10 mouse cellular contexts compared by ENCODE assay signal in genomic region chr2:170147170-170147569, GRCm38 (mm10). TPM values are rescaled to one million over a fixed set of nuclear protein-coding genes. Genes with fewer than 3 reads are reported as not detected.
DNase-seq lines count a peak whose midpoint lies in the region; ATAC-seq and TF ChIP-seq lines count a peak whose summit lies in the region.
"Had no signal": no experiment of that assay in that cellular context is flagged by ENCODE, and none has a peak within 500 bp of the region (broad histone marks: within the 10 kb centered on the region; RNA-seq: fewer than 3 reads in every experiment).

No protein-coding gene starts in this region.

- no peaks in the 10 kb centered on the region for H3K9me3 ChIP-seq in heart, embryonic 15.5 days (replicated peaks)
- no peaks in the 10 kb centered on the region for H3K9me3 ChIP-seq in intestine, postnatal 0 days (ENCODE audit: control insufficient read depth)
- H3K9me3 ChIP-seq in midbrain, embryonic 11.5 days (ENCODE audit: control insufficient read depth, low read length), result no peaks in the 10 kb centered on the region
- H3K9me3 ChIP-seq: hindbrain, embryonic 12.5 days had no signal

- H3K4me1 ChIP-seq in heart, embryonic 15.5 days (replicated peaks), result peaks cover 19% of the 10 kb centered on the region
- H3K4me1 ChIP-seq in spleen, adult 2 months (ENCODE audit: control insufficient read depth, insufficient read depth, insufficient read length), result peaks cover 5% of the 10 kb centered on the region; the same call in 1 of the 2 replicates
- no peaks in the 10 kb centered on the region for H3K4me1 ChIP-seq in intestine, postnatal 0 days (replicated peaks; ENCODE audit: control insufficient read depth, insufficient read depth, low read length)
- H3K4me1 ChIP-seq in midbrain, embryonic 11.5 days (ENCODE audit: control insufficient read depth, insufficient read depth, low read length), result no peaks in the 10 kb centered on the region
- H3K4me1 ChIP-seq: hindbrain, embryonic 12.5 days had no signal

- no peaks in the 10 kb centered on the region for H3K36me3 ChIP-seq in heart, embryonic 15.5 days
- H3K36me3 ChIP-seq in spleen, adult 2 months (ENCODE audit: control insufficient read depth, insufficient read depth, low read length), result no peaks in the 10 kb centered on the region
- no peaks in the 10 kb centered on the region for H3K36me3 ChIP-seq in intestine, postnatal 0 days (ENCODE audit: control insufficient read depth, insufficient read depth)
- no peaks in the 10 kb centered on the region for H3K36me3 ChIP-seq in midbrain, embryonic 11.5 days (ENCODE audit: control insufficient read depth, insufficient read depth, low read length)
- H3K36me3 ChIP-seq: hindbrain, embryonic 12.5 days had no signal

- ATAC-seq in heart, embryonic 15.5 days (replicated peaks; ENCODE audit: insufficient number of reproducible peaks, insufficient read depth, low FRiP score, low read depth), result no peak
- ATAC-seq in intestine, postnatal 0 days, result no peak
- ATAC-seq in midbrain, embryonic 11.5 days (ENCODE audit: low FRiP score), result no peak

- intact Hi-C loops in heart, postnatal 10 days (cut with DNase I), result no loop called here

- no peak for DNase-seq in heart, postnatal 10 days
- no peak for DNase-seq in spleen, adult 2 months (ENCODE audit: low read depth in 1 of 2, low spot score in 2 of 2)
- DNase-seq in spleen, adult 18-20 months, result no peak
- DNase-seq in midbrain, embryonic 11.5 days (ENCODE audit: low spot score, missing footprints), result no peak
- no peak for DNase-seq in gastrocnemius, postnatal 4 days (ENCODE audit: low spot score in 2 of 2)
- DNase-seq: adrenal gland, postnatal 25 days; cerebellum, adult 8-10 months had no signal

- TF ChIP-seq CTCF in spleen, adult 2 months (IDR thresholded peaks at IDR 0.05; ENCODE audit: extremely low read depth, insufficient read depth, insufficient read length, insufficient replicate concordance), result no peak
- TF ChIP-seq CTCF in intestine, postnatal 0 days (IDR thresholded peaks at IDR 0.05; ENCODE audit: low read depth), result no peak

- H3K4me3 ChIP-seq in heart, embryonic 15.5 days, result peak overlapping the region; percentile 17
- peak overlapping the region; percentile 9; the same call in 1 of the 2 replicates for H3K4me3 ChIP-seq in spleen, adult 2 months (ENCODE audit: extremely low read depth, insufficient read depth, insufficient read length)
- H3K4me3 ChIP-seq in intestine, postnatal 0 days (ENCODE audit: low read depth, low read length), result no peak overlapping the region
- no peak overlapping the region for H3K4me3 ChIP-seq in midbrain, embryonic 11.5 days (ENCODE audit: low read depth, low read length)
- H3K4me3 ChIP-seq: hindbrain, embryonic 12.5 days had no signal

- peak overlapping the region; percentile 82 for H3K27ac ChIP-seq in heart, embryonic 15.5 days
- H3K27ac ChIP-seq in spleen, adult 2 months (ENCODE audit: insufficient read depth, low read length), result peak overlapping the region; percentile 27; the same call in 1 of the 2 replicates
- 0 out of 2 replicates have a peak overlapping the region, but pooled peaks have one; percentile 24 for H3K27ac ChIP-seq in intestine, postnatal 0 days (ENCODE audit: low read depth, low read length)
- no peak overlapping the region for H3K27ac ChIP-seq in midbrain, embryonic 11.5 days (ENCODE audit: low read depth, low read length)
- H3K27ac ChIP-seq: hindbrain, embryonic 12.5 days had no signal

- peak overlapping the region; percentile 47 for H3K4me2 ChIP-seq in heart, embryonic 15.5 days
- peak overlapping the region; percentile 39 for H3K4me2 ChIP-seq in intestine, postnatal 0 days (replicated peaks; ENCODE audit: low read depth)
- H3K4me2 ChIP-seq in midbrain, embryonic 11.5 days, result no peak overlapping the region
- H3K4me2 ChIP-seq: hindbrain, embryonic 12.5 days had no signal

- no peaks in the 10 kb centered on the region for H3K27me3 ChIP-seq in heart, embryonic 15.5 days
- no peaks in the 10 kb centered on the region for H3K27me3 ChIP-seq in spleen, adult 2 months (ENCODE audit: control insufficient read depth, insufficient read depth, low read length)
- H3K27me3 ChIP-seq in intestine, postnatal 0 days (replicated peaks; ENCODE audit: control insufficient read depth, insufficient read depth, low read length), result no peaks in the 10 kb centered on the region
- no peaks in the 10 kb centered on the region for H3K27me3 ChIP-seq in midbrain, embryonic 11.5 days (ENCODE audit: control insufficient read depth, insufficient read depth, low read length)
- H3K27me3 ChIP-seq: hindbrain, embryonic 12.5 days had no signal

- no peak for TF ChIP-seq POLR2A in spleen, adult 2 months (IDR thresholded peaks at IDR 0.05; ENCODE audit: low read depth, low read length)

- WGBS in heart, embryonic 15.5 days, result 59% methylated on average over 4 of the region's 4 CpGs
- WGBS in spleen, adult 2 months, result 13% methylated on average over 4 of the region's 4 CpGs
- WGBS in intestine, postnatal 0 days, result 61% methylated on average over 4 of the region's 4 CpGs
- 85% methylated on average over 4 of the region's 4 CpGs for WGBS in midbrain, embryonic 11.5 days

- H3K9ac ChIP-seq in heart, embryonic 15.5 days, result no peak overlapping the region; the same call in 1 of the 2 replicates
- H3K9ac ChIP-seq in intestine, postnatal 0 days (ENCODE audit: low read depth, low read length), result no peak overlapping the region
- H3K9ac ChIP-seq in midbrain, embryonic 11.5 days (ENCODE audit: low read length), result no peak overlapping the region
- H3K9ac ChIP-seq: hindbrain, embryonic 12.5 days had no signal

RNA-seq across cellular contexts. Expression of gene Zfp217, which starts 0.7 kb away (rescaled TPM):
- polyA plus RNA-seq in heart, embryonic 15.5 days (2015; fragmentation: Nextera tagmentation; extraction: Ambion mirVana), result 2.7 and 3.2 TPM in 2 replicates
- 10 to 100 TPM; 14.4 to 17.7 TPM for total RNA-seq in heart, postnatal 10 days (2021)
- polyA plus RNA-seq in spleen, adult 2 months (2012; rRNA removed), result 20.6 and 22.3 TPM in 2 replicates
- polyA plus RNA-seq in intestine, postnatal 0 days (2015; fragmentation: Nextera tagmentation; extraction: Ambion mirVana), result 2.2 TPM in 2 replicates
- polyA plus RNA-seq in midbrain, embryonic 11.5 days (2014; fragmentation: Nextera tagmentation; extraction: Ambion mirVana), result 3.0 and 3.2 TPM in 2 replicates
- total RNA-seq in gastrocnemius, postnatal 4 days (2021), result 10 to 100 TPM; 14.1 to 15.1 TPM

Comparison
In these comparisons a context has a peak if more than half of its experiments do, and no peak if none do; other contexts are left out.
1. H3K4me3 ChIP-seq: peak in heart, embryonic 15.5 days (single experiment) and spleen, adult 2 months (single experiment); none in intestine, postnatal 0 days (single experiment) and midbrain, embryonic 11.5 days (single experiment).